Mouse (Mus musculus) frontal cortex, adult 2 months (tissue): ENCODE measurements around the gene Lactb. TPM values are rescaled to one million over a fixed set of nuclear protein-coding genes. Genes with fewer than 3 reads are reported as not detected.
A peak's percentile ranks its signal among the peaks of the same experiment; 100 is the strongest.

Experiments used
- DNase-seq, 2 experiments: peaks; one replicate each; pipeline ENCODE4 v3.0.0; 2022; ENCODE audit warnings: low spot score in 1 of 2; ENCODE audit errors: extremely low spot score in 1 of 2
- polyA plus RNA-seq: library from polyadenylated mRNA; depleted of rRNA; stranded (reverse); fragments of >200 nt; gene quantifications from 2 replicates; pipeline ENCODE4 v1.2.3, GENCODE M21; 2012; rRNA removed

Gene Lactb
- polyA plus RNA-seq = 20.4 and 21.0 TPM in 2 replicates

- peak; percentile 92 to 96 for DNase-seq
Measured at GRCm38 (mm10) chr9:66975239-66975645, at the start of gene Lactb. Lactb (minus strand) TSS chr9:66975484.

- no peak for DNase-seq
Measured at GRCm38 (mm10) chr9:67023371-67023770, 48.1 kb upstream of the Lactb start.

GRCm38 (mm10) chr9:67020063-67020462 is 44.8 kb upstream of the Lactb start:
- DNase-seq = no peak

DNA sequence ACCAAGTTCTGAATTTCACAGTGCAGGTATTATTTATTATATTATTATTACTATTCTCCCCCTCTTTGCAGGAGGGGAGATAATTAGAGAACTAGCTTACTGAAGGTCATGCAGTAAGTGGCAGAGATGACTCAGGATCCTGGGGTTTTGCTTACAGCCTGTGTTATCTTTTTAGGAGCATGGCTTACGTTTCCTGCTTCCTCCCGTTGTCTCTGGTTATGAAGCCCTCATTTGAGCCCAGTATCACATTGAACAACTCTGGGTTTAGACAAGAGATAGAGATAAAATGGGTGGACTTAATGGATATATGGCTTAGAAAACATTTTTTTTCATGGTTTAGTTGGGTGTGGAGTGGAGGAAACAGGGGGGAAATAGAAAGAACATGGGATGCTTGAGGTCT is 38.2 kb upstream of the Lactb start:
- no peak for DNase-seq

GRCm38 (mm10) chr9:67012470-67012869 is 37.2 kb upstream of the Lactb start:
- no peak for DNase-seq

GRCm38 (mm10) chr9:67011483-67011882 is 36.2 kb upstream of the Lactb start:
- DNase-seq = no peak

GRCm38 (mm10) chr9:67008781-67009180 is 33.5 kb upstream of the Lactb start:
- no peak for DNase-seq

GRCm38 (mm10) chr9:67006376-67006775 is 31.1 kb upstream of the Lactb start:
- DNase-seq = no peak

- DNase-seq = no peak
Measured at GRCm38 (mm10) chr9:67005161-67005742, 30.0 kb upstream of the Lactb start.

- DNase-seq = no peak
Measured at GRCm38 (mm10) chr9:67003656-67004055, 28.4 kb upstream of the Lactb start.

GRCm38 (mm10) chr9:67003156-67003555 is 27.9 kb upstream of the Lactb start:
- peak in 1 of 2 experiments; percentile 63 for DNase-seq

- DNase-seq = no peak
Measured at GRCm38 (mm10) chr9:67001506-67001905, 26.2 kb upstream of the Lactb start.

DNA sequence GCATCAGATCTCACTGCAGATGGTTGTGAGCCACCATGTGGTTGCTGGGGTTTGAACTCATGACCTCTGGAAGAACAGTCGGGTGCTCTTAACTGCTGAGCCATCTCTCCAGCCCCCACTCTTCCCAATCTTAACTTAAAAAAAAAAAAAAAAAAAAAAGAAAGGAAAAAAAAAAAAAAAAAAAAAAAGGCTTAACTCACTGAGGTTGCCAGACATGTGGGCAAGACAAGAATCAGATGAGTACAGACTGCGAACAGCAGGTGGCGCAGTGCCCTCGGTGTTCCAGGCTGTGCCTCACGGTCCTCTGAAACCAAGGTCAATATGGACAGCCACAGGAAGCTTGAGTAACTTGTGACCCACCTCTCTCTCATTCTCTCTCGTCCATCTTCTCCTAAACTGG is 25.8 kb upstream of the Lactb start:
- DNase-seq = peak in 1 of 2 experiments; percentile 81

DNA sequence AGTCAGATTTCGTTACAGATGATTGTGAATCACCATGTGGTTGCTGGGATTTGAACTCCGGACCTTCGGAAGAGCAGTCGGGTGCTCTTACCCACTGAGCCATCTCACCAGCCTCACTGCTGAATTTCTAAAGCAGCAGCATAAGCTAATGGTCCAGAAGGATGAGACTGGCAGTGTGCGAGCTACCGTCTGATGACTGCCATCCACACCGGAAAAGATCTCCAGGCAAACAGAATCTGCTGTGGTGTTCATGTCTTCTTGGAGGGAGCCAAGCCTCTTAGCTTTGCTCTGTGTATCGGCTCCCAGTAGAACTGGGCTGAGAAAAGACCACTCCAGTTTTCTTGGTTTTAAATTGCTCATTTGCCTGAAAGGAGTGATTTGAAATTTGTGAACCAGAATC is 24.4 kb upstream of the Lactb start:
- no peak for DNase-seq

DNA sequence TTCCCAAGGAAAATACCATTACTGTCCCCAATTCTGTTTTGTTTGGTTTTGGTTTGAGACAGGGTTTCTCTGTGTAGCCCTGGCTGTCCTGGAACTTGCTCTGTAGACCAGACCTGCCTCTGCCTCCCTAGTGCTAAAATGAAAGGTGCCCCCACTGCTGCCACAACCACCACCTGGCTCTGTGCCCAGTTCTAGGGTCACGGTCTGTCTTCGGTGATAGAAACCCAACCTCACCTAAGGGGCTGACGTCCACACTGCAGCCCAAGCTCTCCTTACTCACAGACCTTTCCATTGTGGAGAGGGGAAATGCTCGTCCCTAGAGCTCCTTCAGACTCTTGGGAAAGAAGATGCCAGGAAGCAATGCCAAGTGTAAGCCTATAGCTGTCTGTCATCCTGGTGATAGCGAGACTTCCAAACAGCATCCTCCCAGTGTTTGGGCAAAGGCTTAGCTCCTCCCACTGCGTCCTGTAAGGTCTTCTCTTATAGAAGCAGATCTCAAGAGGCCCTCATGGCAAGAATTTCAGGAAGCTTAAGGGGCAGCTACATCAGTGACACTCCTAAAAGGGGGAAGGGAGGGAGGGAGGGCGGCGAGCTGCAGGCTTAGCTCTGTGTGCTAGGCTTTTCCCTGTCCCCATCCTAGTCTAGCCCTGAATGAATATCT is 16.6 kb upstream of the Lactb start:
- DNase-seq = no peak

- DNase-seq = peak; percentile 63 to 69
Measured at GRCm38 (mm10) chr9:66991021-66991749, 15.9 kb upstream of the Lactb start.

DNA sequence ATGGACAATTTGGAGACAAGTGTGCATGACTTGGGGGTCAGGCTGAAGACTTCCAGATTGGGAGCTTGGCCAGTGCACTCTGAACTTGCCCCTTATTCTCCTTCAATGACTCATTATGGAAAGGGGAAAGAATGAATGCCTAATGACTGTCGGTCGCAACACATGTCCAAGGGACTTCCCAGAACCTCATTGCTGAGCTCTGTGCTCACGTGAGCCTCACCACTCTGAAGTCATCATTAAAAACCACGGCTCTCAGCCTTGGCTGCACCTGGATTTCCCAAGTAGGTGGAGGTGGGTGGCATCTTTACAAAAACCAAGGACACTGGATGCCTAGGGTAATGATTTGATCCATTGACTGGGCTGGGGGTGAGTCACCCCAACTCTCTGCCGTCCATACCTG is 14.8 kb upstream of the Lactb start:
- no peak for DNase-seq

DNA sequence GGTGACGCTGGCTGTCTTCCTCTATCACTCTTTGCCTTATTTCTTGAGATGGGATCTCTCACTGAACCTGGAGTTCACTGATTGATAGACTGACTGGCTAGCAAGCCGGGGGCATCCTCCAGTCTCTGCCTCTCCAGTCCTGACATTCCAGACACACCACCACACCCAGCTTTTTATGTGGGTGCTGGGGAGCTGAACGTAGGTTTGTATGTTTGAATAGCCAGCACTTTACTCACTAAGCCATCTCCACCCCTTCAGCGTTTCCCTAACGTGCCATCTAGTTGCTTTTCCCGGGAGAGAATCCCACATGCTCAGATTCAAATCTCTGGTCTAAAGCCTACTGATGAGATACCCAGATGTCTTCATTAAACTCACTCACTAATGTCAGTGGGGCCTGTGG is 14.3 kb upstream of the Lactb start:
- no peak for DNase-seq

DNA sequence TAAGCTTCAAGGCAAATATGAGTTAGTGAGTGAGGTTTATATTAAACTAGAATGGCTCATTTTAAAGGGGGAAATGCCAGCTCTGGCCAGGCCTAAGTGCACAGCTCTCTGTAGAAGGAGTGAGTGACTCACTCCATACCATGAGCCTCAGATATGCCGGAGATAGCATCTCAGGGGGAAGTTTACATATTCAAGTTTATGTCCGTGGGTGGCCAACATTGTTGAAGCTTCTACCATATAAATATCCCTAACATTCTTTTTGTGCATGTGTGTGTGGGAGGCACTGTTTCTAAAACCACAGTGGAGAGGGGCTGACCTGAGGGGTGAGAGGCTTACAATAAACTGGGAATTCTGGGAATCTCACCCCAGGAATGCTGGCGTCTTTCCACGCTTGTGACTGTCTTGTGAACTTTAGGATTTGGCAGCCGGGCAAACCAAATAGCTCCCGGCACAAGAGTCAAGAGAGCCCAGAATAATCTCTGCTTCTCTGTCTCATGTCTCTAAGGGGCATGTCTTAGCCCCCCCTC is 13.7 kb upstream of the Lactb start:
- DNase-seq = peak in 1 of 2 experiments; percentile 60

GRCm38 (mm10) chr9:66988198-66988887 is 13.1 kb upstream of the Lactb start:
- no peak for DNase-seq

DNA sequence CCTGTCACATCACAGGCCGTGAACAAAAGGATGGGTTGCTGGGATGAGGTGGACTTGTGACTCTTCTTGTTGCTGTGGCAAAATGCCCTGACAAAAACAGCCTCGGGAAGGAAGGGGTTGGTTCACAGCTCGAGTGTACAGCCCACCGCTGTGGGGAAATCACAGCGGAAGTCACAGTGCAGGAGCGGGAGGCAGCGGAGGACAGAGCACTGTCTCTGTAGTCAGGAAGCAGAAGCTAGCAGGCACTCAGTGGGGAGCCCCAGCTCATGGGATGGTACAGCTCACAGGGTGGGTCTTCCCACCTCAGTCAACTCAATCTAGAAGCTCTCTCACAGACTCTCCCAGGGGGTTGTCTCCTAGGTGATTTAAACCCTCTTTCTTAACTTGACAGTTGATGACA is 10.1 kb upstream of the Lactb start:
- no peak for DNase-seq
